In the genomic region with DNA sequence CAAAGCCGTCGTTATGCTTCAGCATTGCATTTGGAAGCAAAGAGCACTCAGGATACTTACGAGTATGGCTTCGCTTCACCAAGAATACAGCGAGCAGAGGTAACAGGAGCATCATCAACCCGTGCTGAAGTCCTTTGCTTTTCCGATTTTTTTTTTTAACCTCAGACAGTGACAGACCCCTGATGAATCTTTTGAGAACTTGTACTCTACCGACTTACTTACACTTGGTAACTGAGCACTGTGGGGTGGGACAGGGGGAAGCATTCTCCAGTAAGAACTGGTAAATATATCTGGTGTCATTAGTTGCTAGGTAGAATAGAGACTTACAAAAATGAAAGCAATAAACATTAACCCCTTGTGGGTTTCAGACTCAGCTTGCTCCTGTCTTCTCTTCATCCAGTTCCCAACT, we compare ENCODE assay signal across 8 mouse cellular contexts. TPM values are rescaled to one million over a fixed set of nuclear protein-coding genes. Genes with fewer than 3 reads are reported as not detected.
DNase-seq lines count a peak whose midpoint lies in the region; ATAC-seq and TF ChIP-seq lines count a peak whose summit lies in the region.

A gene (minus strand): TSS at position 243 of the 409 bp plus-strand sequence.

- intact Hi-C loops in left cerebral cortex, adult 2 months (cut with DNase I), result no loop called here
- intact Hi-C loops in heart, postnatal 36 days (cut with DNase I), result no loop called here

- no peak for TF ChIP-seq CTCF in left cerebral cortex, adult 2 months (IDR thresholded peaks at IDR 0.05)
- no peak for TF ChIP-seq CTCF in embryonic fibroblast, embryonic 13.5 days (IDR thresholded peaks at IDR 0.05; ENCODE audit: borderline replicate concordance, insufficient read depth, low read length)

- no peak for DNase-seq in left cerebral cortex, adult 2 months (ENCODE audit: extremely low spot score in 1 of 2, low spot score in 2 of 2)
- no peak for DNase-seq in left cerebral cortex, adult 18-20 months (ENCODE audit: low spot score in 2 of 2)
- DNase-seq in ZHBTc4 (ENCODE audit: low read depth, low spot score), result peak; percentile 23
- peak; percentile 37 to 40 for DNase-seq in heart, postnatal 36 days
- DNase-seq in limb, embryonic 11.5 days (ENCODE audit: low spot score), result peak; percentile 33
- DNase-seq in midbrain, embryonic 11.5 days (ENCODE audit: low spot score, missing footprints), result peak; percentile 61
- DNase-seq in thymus, postnatal 10 days (ENCODE audit: low spot score in 2 of 2), result peak; percentile 55 to 79

- H3K4me3 ChIP-seq in left cerebral cortex, adult 2 months, result peak within 1 kb of the TSS; percentile 43
- H3K4me3 ChIP-seq in embryonic fibroblast, embryonic 13.5 days (ENCODE audit: insufficient read depth, low read length), result peak within 1 kb of the TSS; percentile 61
- H3K4me3 ChIP-seq in limb, embryonic 11.5 days (ENCODE audit: low read depth, low read length), result 0 out of 2 replicates have a peak within 1 kb of the TSS, but pooled peaks have one; percentile 16
- H3K4me3 ChIP-seq in midbrain, embryonic 11.5 days (ENCODE audit: low read depth, low read length), result no peak within 1 kb of the TSS

- peak within 1 kb of the TSS; percentile 41; the same call in 1 of the 2 replicates for H3K9ac ChIP-seq in limb, embryonic 11.5 days (ENCODE audit: low read length)
- H3K9ac ChIP-seq in midbrain, embryonic 11.5 days (ENCODE audit: low read length), result no peak within 1 kb of the TSS

- ATAC-seq in limb, embryonic 11.5 days (ENCODE audit: insufficient number of reproducible peaks, low FRiP score, low TSS enrichment, low read depth), result peak; percentile 81
- no peak for ATAC-seq in midbrain, embryonic 11.5 days (ENCODE audit: low FRiP score)

- H3K4me2 ChIP-seq in limb, embryonic 11.5 days (ENCODE audit: low read depth, severe bottlenecking), result peak within 1 kb of the TSS; percentile 18; the same call in 1 of the 2 replicates
- no peak within 1 kb of the TSS for H3K4me2 ChIP-seq in midbrain, embryonic 11.5 days

- no peak for TF ChIP-seq POLR2A in embryonic fibroblast, embryonic 13.5 days (IDR thresholded peaks at IDR 0.05; ENCODE audit: low read depth, low read length)

- H3K27ac ChIP-seq in left cerebral cortex, adult 2 months, result peak within 1 kb of the TSS; percentile 38
- peak within 1 kb of the TSS; percentile 36; the same call in 1 of the 2 replicates for H3K27ac ChIP-seq in embryonic fibroblast, embryonic 13.5 days (ENCODE audit: insufficient read depth, low read length)
- H3K27ac ChIP-seq in limb, embryonic 11.5 days (replicated peaks; ENCODE audit: low read depth, low read length), result no peak within 1 kb of the TSS
- no peak within 1 kb of the TSS for H3K27ac ChIP-seq in midbrain, embryonic 11.5 days (ENCODE audit: low read depth, low read length)

- no peaks in the 10 kb centered on the region for H3K27me3 ChIP-seq in limb, embryonic 11.5 days (ENCODE audit: control insufficient read depth, insufficient read depth, low read length)
- no peaks in the 10 kb centered on the region for H3K27me3 ChIP-seq in midbrain, embryonic 11.5 days (ENCODE audit: control insufficient read depth, insufficient read depth, low read length)

- H3K9me3 ChIP-seq in limb, embryonic 11.5 days (ENCODE audit: control insufficient read depth, low read length), result no peaks in the 10 kb centered on the region
- H3K9me3 ChIP-seq in midbrain, embryonic 11.5 days (ENCODE audit: control insufficient read depth, low read length), result no peaks in the 10 kb centered on the region

- no peaks in the 10 kb centered on the region for H3K36me3 ChIP-seq in limb, embryonic 11.5 days (ENCODE audit: control insufficient read depth, insufficient read depth, low read length)
- H3K36me3 ChIP-seq in midbrain, embryonic 11.5 days (ENCODE audit: control insufficient read depth, insufficient read depth, low read length), result no peaks in the 10 kb centered on the region

- peaks cover 3% of the 10 kb centered on the region; the same call in 1 of the 2 replicates for H3K4me1 ChIP-seq in embryonic fibroblast, embryonic 13.5 days (ENCODE audit: control insufficient read depth, insufficient read depth, low read length)
- H3K4me1 ChIP-seq in limb, embryonic 11.5 days (ENCODE audit: control insufficient read depth, insufficient read depth, low read length), result 0 out of 2 replicates have a peak, but pooled peaks cover 2% of the 10 kb centered on the region
- H3K4me1 ChIP-seq in midbrain, embryonic 11.5 days (ENCODE audit: control insufficient read depth, insufficient read depth, low read length), result no peaks in the 10 kb centered on the region

- WGBS in limb, embryonic 11.5 days, result 53% methylated on average over 8 of the region's 8 CpGs
- 60% methylated on average over 8 of the region's 8 CpGs for WGBS in midbrain, embryonic 11.5 days

RNA-seq across cellular contexts. Expression of the gene that starts here (rescaled TPM):
- total RNA-seq in left cerebral cortex, adult 2 months (2021), result 1 to 10 TPM; 2.1 to 3.1 TPM
- total RNA-seq in left cerebral cortex, adult 18-20 months (2021), result 1 to 10 TPM; 3.2 to 3.6 TPM
- polyA plus RNA-seq in embryonic fibroblast, embryonic 13.5 days (2011; ENCODE audit: insufficient read length, low read depth, missing spikeins), result 13.4 and 13.8 TPM in 2 replicates
- 1 to 10 TPM; 6.4 to 8.5 TPM for total RNA-seq in heart, postnatal 36 days (2021)
- 2.9 and 3.1 TPM in 2 replicates for polyA plus RNA-seq in limb, embryonic 11.5 days (2014; fragmentation: Nextera tagmentation; extraction: Ambion mirVana)
- 0.41 and 0.49 TPM in 2 replicates for polyA plus RNA-seq in midbrain, embryonic 11.5 days (2014; fragmentation: Nextera tagmentation; extraction: Ambion mirVana)

Comparison
In these comparisons a context has a peak if more than half of its experiments do, and no peak if none do; other contexts are left out.
1. Peak in DNase-seq in midbrain, embryonic 11.5 days; RNA of the gene not detected or under 1 TPM.
2. DNase-seq: peak in ZHBTc4 (single experiment), heart, postnatal 36 days (2 of 2), limb, embryonic 11.5 days (single experiment) and thymus, postnatal 10 days (2 of 2); none in left cerebral cortex, adult 2 months (0 of 2) and left cerebral cortex, adult 18-20 months (0 of 2).
3. H3K27ac ChIP-seq: peak in left cerebral cortex, adult 2 months (single experiment) and embryonic fibroblast, embryonic 13.5 days (single experiment); none in limb, embryonic 11.5 days (single experiment) and midbrain, embryonic 11.5 days (single experiment).